Mouse (Mus musculus): ENCODE data around the gene Tedc2. TPM values are rescaled to one million over a fixed set of nuclear protein-coding genes. Genes with fewer than 3 reads are reported as not detected.

Tedc2 gene
- polyA plus RNA-seq, 1 experiment from 2014 or later: 7.6 TPM

DNA sequence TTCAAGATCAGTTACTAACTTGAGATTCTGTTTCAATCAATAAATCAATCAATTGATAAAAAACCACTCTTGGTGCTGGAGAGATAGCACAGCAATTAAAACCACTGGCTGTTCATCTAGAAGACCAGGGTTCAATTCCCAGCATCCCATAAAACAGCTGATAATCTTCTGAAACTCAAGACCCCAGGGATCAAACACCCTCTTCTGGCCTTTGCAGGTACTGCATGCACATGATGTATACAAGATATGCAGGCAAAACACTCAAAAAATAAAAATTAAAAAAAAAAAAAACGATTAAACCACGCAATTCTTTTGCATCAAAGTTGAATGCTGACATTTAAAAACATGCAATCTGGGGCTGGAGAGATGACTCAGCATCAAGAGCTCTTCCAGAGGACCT lies 28.0 kb upstream of the Tedc2 start:
- Histone ChIP-seq H3K9ac (ENCODE audit: low read length) (no peak overlapping the region), H3K27ac (ENCODE audit: low read length) (no peak overlapping the region), H3K27me3 (ENCODE audit: control insufficient read depth, insufficient read depth, low read length) (no peaks in the 10 kb centered on the region), H3K4me2 (ENCODE audit: low read depth, low read length) (no peak overlapping the region), H3K4me3 (replicated peaks; ENCODE audit: low read length) (no peak overlapping the region), H3K4me1 (ENCODE audit: control insufficient read depth, insufficient read depth, low read length) (peaks cover 13% of the 10 kb centered on the region), H3K9me3 (replicated peaks; ENCODE audit: control insufficient read depth, low read length) (no peaks in the 10 kb centered on the region; the same call in 1 of the 2 replicates), H3K36me3 (ENCODE audit: control insufficient read depth, insufficient read depth, low read length) (peaks cover 28% of the 10 kb centered on the region)
- ATAC-seq (ENCODE audit: insufficient read depth, low FRiP score): no peak
- 94% methylated on average over 2 of the region's 2 CpGs for WGBS

GRCm38 (mm10) chr17:24244061-24244460 lies 23.4 kb upstream of the Tedc2 start:
- ATAC-seq (ENCODE audit: insufficient read depth, low FRiP score): no peak
- 96% methylated on average over 8 of the region's 8 CpGs for WGBS
- H3K4me1 ChIP-seq (ENCODE audit: control insufficient read depth, insufficient read depth, low read length): no peaks in the 10 kb centered on the region
- H3K36me3 ChIP-seq (ENCODE audit: control insufficient read depth, insufficient read depth, low read length): peaks cover 47% of the 10 kb centered on the region
- no peaks in the 10 kb centered on the region; the same call in 1 of the 2 replicates for H3K9me3 ChIP-seq (replicated peaks; ENCODE audit: control insufficient read depth, low read length)
- H3K4me3 ChIP-seq (replicated peaks; ENCODE audit: low read length): no peak overlapping the region
- no peak overlapping the region for H3K27ac ChIP-seq (ENCODE audit: low read length)
- H3K9ac ChIP-seq (ENCODE audit: low read length): no peak overlapping the region
- no peaks in the 10 kb centered on the region for H3K27me3 ChIP-seq (ENCODE audit: control insufficient read depth, insufficient read depth, low read length)
- H3K4me2 ChIP-seq (ENCODE audit: low read depth, low read length): no peak overlapping the region

GRCm38 (mm10) chr17:24243311-24243969 lies 22.8 kb upstream of the Tedc2 start:
- Histone ChIP-seq H3K36me3 (ENCODE audit: control insufficient read depth, insufficient read depth, low read length) (peaks cover 41% of the 10 kb centered on the region), H3K9ac (ENCODE audit: low read length) (no peak overlapping the region), H3K9me3 (replicated peaks; ENCODE audit: control insufficient read depth, low read length) (no peaks in the 10 kb centered on the region; the same call in 1 of the 2 replicates), H3K27ac (ENCODE audit: low read length) (no peak overlapping the region), H3K4me2 (ENCODE audit: low read depth, low read length) (no peak overlapping the region), H3K4me1 (ENCODE audit: control insufficient read depth, insufficient read depth, low read length) (no peaks in the 10 kb centered on the region), H3K4me3 (replicated peaks; ENCODE audit: low read length) (no peak overlapping the region), H3K27me3 (ENCODE audit: control insufficient read depth, insufficient read depth, low read length) (no peaks in the 10 kb centered on the region)
- 82% methylated on average over 4 of the region's 4 CpGs for WGBS
- ATAC-seq (ENCODE audit: insufficient read depth, low FRiP score): no peak

GRCm38 (mm10) chr17:24236921-24237320 lies 16.3 kb upstream of the Tedc2 start:
- 96% methylated on average over 7 of the region's 7 CpGs for WGBS
- H3K4me2 ChIP-seq (ENCODE audit: low read depth, low read length): no peak overlapping the region

GRCm38 (mm10) chr17:24236479-24236878 lies 15.8 kb upstream of the Tedc2 start:
- Histone ChIP-seq H3K4me2 (ENCODE audit: low read depth, low read length) (no peak overlapping the region), H3K9me3 (replicated peaks; ENCODE audit: control insufficient read depth, low read length) (no peaks in the 10 kb centered on the region), H3K27me3 (ENCODE audit: control insufficient read depth, insufficient read depth, low read length) (no peaks in the 10 kb centered on the region), H3K4me1 (ENCODE audit: control insufficient read depth, insufficient read depth, low read length) (no peaks in the 10 kb centered on the region), H3K27ac (ENCODE audit: low read length) (no peak overlapping the region), H3K4me3 (replicated peaks; ENCODE audit: low read length) (no peak overlapping the region), H3K36me3 (ENCODE audit: control insufficient read depth, insufficient read depth, low read length) (peaks cover 33% of the 10 kb centered on the region), H3K9ac (ENCODE audit: low read length) (no peak overlapping the region)
- 96% methylated on average over 1 of the region's 1 CpGs for WGBS
- ATAC-seq (ENCODE audit: insufficient read depth, low FRiP score): no peak

More at GRCm38 (mm10) chr17:24236921-24237320, 16.3 kb upstream of the Tedc2 start:
- H3K9ac ChIP-seq (ENCODE audit: low read length): no peak overlapping the region
- no peaks in the 10 kb centered on the region for H3K9me3 ChIP-seq (replicated peaks; ENCODE audit: control insufficient read depth, low read length)
- no peak overlapping the region for H3K27ac ChIP-seq (ENCODE audit: low read length)
- H3K4me3 ChIP-seq (replicated peaks; ENCODE audit: low read length): no peak overlapping the region
- H3K27me3 ChIP-seq (ENCODE audit: control insufficient read depth, insufficient read depth, low read length): no peaks in the 10 kb centered on the region
- ATAC-seq (ENCODE audit: insufficient read depth, low FRiP score): no peak
- H3K4me1 ChIP-seq (ENCODE audit: control insufficient read depth, insufficient read depth, low read length): no peaks in the 10 kb centered on the region
- H3K36me3 ChIP-seq (ENCODE audit: control insufficient read depth, insufficient read depth, low read length): peaks cover 32% of the 10 kb centered on the region

DNA sequence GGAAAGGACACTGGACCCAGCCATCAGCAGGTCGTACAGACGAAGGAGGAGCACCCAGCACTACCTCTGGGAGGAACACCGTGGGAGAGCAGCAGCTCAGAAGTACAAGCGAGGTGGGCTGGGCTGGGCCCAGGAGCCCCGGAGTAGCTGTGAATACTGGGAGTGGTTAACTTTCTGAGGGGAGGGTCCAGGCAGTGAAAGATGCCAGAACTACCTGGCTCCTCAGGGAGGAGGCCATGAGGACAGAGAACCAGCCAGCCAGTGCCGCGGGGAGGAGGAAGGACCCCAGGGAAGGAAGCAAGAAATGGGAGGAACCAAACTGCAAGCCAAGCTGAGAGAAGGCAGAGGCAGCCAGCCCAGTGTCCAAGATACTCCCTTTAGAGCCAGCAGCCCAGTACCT lies 7.3 kb upstream of the Tedc2 start:
- Histone ChIP-seq H3K4me2 (ENCODE audit: low read depth, low read length) (no peak overlapping the region), H3K27me3 (ENCODE audit: control insufficient read depth, insufficient read depth, low read length) (no peaks in the 10 kb centered on the region), H3K27ac (ENCODE audit: low read length) (no peak overlapping the region), H3K4me3 (replicated peaks; ENCODE audit: low read length) (no peak overlapping the region), H3K4me1 (ENCODE audit: control insufficient read depth, insufficient read depth, low read length) (no peaks in the 10 kb centered on the region), H3K9ac (ENCODE audit: low read length) (no peak overlapping the region), H3K9me3 (replicated peaks; ENCODE audit: control insufficient read depth, low read length) (no peaks in the 10 kb centered on the region), H3K36me3 (ENCODE audit: control insufficient read depth, insufficient read depth, low read length) (peaks cover 27% of the 10 kb centered on the region)
- 85% methylated on average over 7 of the region's 7 CpGs for WGBS
- ATAC-seq (ENCODE audit: insufficient read depth, low FRiP score): no peak

DNA sequence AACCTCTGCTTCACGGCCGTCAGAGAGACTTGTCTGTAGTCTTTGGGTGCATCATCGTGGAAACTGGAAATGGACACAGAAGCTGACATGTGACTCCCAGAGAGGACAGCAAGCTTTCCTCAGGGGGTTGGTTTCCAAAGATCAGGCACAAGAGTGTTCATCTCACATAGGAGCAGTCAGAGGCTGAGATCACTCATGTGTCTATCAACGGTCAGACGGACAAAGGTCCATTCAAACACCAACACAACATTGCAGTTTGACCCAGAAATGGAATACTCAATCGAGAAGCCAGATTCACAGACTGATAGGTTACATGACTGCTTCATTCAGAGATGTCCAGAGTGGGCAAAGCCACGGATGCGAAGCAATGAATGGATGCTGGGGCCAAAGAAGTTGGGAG lies 6.1 kb upstream of the Tedc2 start:
- no peak overlapping the region for H3K4me2 ChIP-seq (ENCODE audit: low read depth, low read length)
- H3K4me1 ChIP-seq (ENCODE audit: control insufficient read depth, insufficient read depth, low read length): no peaks in the 10 kb centered on the region
- H3K27ac ChIP-seq (ENCODE audit: low read length): no peak overlapping the region
- no peak overlapping the region for H3K4me3 ChIP-seq (replicated peaks; ENCODE audit: low read length)
- no peaks in the 10 kb centered on the region for H3K27me3 ChIP-seq (ENCODE audit: control insufficient read depth, insufficient read depth, low read length)
- H3K36me3 ChIP-seq (ENCODE audit: control insufficient read depth, insufficient read depth, low read length): peaks cover 22% of the 10 kb centered on the region
- 92% methylated on average over 8 of the region's 8 CpGs for WGBS
- no peaks in the 10 kb centered on the region for H3K9me3 ChIP-seq (replicated peaks; ENCODE audit: control insufficient read depth, low read length)
- H3K9ac ChIP-seq (ENCODE audit: low read length): no peak overlapping the region
- no peak for ATAC-seq (ENCODE audit: insufficient read depth, low FRiP score)

GRCm38 (mm10) chr17:24225851-24226250 lies 5.2 kb upstream of the Tedc2 start:
- Histone ChIP-seq H3K4me3 (replicated peaks; ENCODE audit: low read length) (no peak overlapping the region), H3K27me3 (ENCODE audit: control insufficient read depth, insufficient read depth, low read length) (no peaks in the 10 kb centered on the region), H3K36me3 (ENCODE audit: control insufficient read depth, insufficient read depth, low read length) (peaks cover 15% of the 10 kb centered on the region), H3K9ac (ENCODE audit: low read length) (no peak overlapping the region), H3K4me1 (ENCODE audit: control insufficient read depth, insufficient read depth, low read length) (peaks cover 4% of the 10 kb centered on the region; the same call in 1 of the 2 replicates), H3K4me2 (ENCODE audit: low read depth, low read length) (no peak overlapping the region), H3K9me3 (replicated peaks; ENCODE audit: control insufficient read depth, low read length) (no peaks in the 10 kb centered on the region), H3K27ac (ENCODE audit: low read length) (no peak overlapping the region)
- 89% methylated on average over 5 of the region's 5 CpGs for WGBS
- no peak for ATAC-seq (ENCODE audit: insufficient read depth, low FRiP score)

- no peaks in the 10 kb centered on the region for H3K9me3 ChIP-seq (replicated peaks; ENCODE audit: control insufficient read depth, low read length)
- no peak for ATAC-seq (ENCODE audit: insufficient read depth, low FRiP score)
- WGBS: 87% methylated on average over 10 of the region's 10 CpGs
- H3K36me3 ChIP-seq (ENCODE audit: control insufficient read depth, insufficient read depth, low read length): peaks cover 15% of the 10 kb centered on the region
- H3K4me3 ChIP-seq (replicated peaks; ENCODE audit: low read length): no peak overlapping the region
- H3K9ac ChIP-seq (ENCODE audit: low read length): no peak overlapping the region
- H3K27me3 ChIP-seq (ENCODE audit: control insufficient read depth, insufficient read depth, low read length): no peaks in the 10 kb centered on the region
- no peak overlapping the region for H3K27ac ChIP-seq (ENCODE audit: low read length)
- H3K4me2 ChIP-seq (ENCODE audit: low read depth, low read length): no peak overlapping the region
- peaks cover 8% of the 10 kb centered on the region for H3K4me1 ChIP-seq (ENCODE audit: control insufficient read depth, insufficient read depth, low read length)
Measured at GRCm38 (mm10) chr17:24224741-24225140, 4.1 kb upstream of the Tedc2 start.

Data from stomach, embryonic 16.5 days (tissue).